Mouse (Mus musculus) hindlimb bud, embryonic 11.5 days (tissue): ENCODE measurements around the gene Crabp2.
A peak's percentile ranks its signal among the peaks of the same experiment; 100 is the strongest.
"Not testable (repeated sequence)": the region's sequence is repeated elsewhere in the genome, so short reads cannot be mapped to it uniquely, and the experiment has no call there.

Experiments
- DNase-seq: peaks from one replicate; pipeline ENCODE4 v3.0.0-alpha.2; 2012; ENCODE audit warnings: low read depth, low spot score; ENCODE audit errors: extremely low spot score

Gene Crabp2

GRCm38 (mm10) chr3:87948378-87949265 is at the start of gene Crabp2:
Crabp2 (plus strand) TSS chr3:87948666.
- no peak for DNase-seq

GRCm38 (mm10) chr3:87899266-87899665 is 49.2 kb upstream of the Crabp2 start:
- no peak for DNase-seq

DNA sequence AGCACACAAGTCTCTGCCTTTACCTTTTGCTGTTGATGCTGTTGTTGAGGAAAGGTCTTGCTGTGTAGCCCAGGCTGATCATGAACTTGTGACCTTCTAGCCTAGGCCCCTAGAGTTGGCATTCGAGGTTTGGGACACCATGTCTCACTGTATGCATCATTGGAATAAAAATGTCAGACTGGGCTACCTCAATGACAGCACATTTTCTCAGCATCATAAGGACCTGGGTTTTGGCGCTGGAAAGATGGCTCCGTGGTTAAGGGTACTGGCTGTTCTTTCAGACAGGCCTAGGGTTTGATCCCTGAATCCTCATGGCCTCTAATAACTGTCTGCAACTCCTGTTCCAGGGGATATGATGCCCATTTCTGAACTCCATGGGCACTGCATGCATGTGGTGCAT is 48.7 kb upstream of the Crabp2 start:
- DNase-seq = no peak

- no peak for DNase-seq
Observed at GRCm38 (mm10) chr3:87901036-87901624, 47.3 kb upstream of the Crabp2 start.

DNA sequence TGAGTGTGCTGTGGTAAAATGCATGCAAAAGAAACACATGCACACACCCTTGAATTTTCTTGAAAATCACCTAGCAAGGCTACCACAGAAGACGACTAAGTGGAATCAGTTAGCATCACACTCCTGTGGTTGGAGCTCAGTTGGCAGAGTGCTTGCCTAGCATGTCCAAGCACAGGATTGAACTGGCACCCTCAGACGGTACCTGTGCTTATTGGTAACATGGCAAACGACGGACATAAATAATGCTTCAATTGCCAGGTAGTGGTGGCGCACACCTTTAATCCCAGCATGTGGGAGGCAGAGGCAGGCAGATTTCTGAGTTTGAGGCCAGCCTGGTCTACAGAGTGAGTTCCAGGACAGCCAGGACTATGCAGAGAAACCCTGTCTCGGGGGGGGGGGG is 46.5 kb upstream of the Crabp2 start:
- DNase-seq = not testable (repeated sequence)

- no peak for DNase-seq
Observed at GRCm38 (mm10) chr3:87903821-87904220, 44.6 kb upstream of the Crabp2 start.

DNA sequence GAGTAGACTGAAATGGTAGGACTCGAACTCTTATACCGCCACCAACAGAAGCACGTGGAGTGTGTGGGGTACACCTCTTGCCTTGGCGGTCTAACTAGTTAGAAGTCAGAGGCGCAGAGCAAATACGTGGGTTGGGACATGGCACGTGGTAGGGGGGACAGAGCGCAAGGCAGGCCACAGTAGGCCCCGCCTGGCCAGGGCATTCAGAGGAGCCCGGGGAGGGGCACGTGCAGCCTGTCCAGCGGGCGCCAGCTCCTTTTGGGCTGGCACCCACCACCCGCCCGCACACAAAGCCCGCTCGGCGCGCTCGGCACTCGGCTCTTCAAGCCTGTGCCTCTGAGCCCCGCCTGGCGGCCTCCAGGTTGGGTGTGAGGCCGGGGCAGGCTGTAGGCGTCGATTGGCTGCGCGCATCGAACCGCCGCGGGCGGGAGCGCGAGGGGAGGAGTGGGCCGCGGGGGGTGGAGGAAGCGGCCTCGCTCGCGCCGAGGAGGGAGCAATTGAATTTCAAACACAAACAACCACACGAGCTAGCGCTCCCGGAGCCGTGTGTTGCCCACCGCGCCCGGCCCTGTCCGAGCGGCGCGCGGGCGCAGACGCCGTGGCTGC is 42.5 kb upstream of the Crabp2 start, which contains the start of gene Hdgf:
Hdgf (plus strand) TSS at position 442 of the 606 bp plus-strand sequence.
- peak; percentile 74 for DNase-seq

DNA sequence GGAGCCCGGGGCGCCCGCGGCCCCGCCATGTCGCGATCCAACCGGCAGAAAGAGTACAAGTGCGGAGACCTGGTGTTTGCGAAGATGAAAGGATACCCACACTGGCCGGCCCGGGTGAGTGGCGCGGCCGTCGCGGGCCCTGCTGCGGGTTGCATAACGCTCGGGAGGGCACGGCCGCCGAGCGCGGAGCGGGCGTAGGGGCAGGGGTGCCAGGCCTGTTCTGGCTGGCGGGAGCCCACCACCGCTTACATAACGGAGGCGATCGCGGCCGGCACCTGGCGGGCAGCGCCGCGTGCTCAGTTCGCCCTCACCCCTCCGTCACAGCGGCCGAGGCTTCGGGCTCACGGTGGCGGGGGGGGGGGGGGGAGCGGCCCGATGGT is 41.9 kb upstream of the Crabp2 start:
- no peak for DNase-seq

DNA sequence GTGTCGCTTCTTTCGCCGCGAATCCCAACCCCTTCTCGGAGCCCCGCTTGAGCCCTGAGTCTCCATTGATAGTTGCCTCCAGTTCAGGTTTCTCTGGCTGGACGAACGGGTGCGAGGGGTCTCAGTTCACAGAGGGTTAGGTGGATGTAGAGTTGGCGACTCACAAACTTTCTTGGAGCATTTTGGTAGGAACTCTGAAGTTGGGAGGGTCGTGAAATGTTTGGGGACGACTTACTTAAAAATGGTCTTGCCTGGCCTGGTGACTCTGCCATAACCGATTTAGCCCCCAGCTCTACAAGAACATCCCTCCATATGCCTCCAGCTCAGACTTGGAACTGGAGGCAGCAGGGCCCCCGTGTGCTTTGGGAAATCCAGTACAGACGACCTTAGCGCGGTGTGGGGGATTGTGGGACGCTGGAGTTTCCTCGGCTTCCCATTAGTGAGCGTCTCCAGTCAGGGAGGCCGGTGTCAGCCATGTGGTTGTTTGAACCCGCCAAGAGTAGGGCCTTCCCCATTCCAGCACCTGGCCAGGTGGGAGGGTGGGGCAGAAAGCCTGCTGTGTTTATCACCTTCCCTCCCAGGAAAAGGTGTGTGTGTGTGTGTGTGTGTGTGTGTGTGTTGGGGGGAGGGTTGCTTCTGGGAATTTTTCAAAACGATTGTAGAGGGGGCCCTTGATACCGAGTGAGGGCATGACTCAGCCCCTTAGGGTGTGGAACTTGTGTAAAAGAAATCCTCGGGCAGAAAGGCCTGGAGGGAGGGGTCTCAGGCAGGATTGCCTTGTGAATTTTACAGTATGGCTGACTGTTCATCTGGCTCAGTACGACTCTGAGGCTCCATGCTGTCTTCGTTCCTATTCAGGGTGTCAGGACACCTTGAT is 41.2 kb upstream of the Crabp2 start:
- no peak for DNase-seq

DNA sequence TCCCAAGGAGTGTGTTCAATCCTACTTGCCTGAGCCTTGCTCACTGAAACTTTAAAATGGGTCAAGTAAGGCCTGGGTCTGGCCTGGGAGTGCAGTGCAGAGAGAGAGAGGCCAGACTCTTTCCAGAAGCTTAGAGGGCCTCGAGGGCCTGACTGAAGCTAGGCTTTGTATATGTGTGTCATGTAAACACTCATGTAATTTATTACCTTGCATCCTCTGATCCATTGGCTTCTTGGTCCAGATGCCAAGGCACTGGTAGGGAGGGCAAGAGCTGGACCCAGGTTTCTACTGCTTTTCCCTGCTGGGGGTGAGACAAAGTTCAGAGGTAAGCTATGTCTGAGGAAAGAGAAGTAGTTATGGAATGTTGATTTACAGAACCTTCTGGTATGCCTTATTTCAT is 40.6 kb upstream of the Crabp2 start:
- DNase-seq = no peak

DNA sequence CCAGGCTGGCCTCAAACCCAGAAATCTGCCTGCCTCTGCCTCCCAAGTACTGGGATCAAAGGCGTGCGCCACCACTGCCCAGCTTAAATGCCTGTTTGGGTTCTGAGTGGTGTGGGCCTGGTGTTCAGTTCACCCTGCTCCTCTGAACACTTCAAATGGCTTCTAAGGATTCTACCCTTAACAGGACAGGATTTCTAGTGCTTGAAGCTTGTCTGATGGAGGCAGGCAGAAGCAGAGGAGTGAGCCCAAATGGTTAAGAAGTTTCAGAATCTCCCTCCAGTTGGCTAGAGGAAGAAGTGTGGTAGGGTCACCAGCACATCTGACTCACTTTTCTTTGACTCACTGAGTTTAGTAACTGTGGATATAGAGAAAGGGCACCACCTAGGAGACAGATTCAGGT is 39.1 kb upstream of the Crabp2 start:
- DNase-seq = no peak

- no peak for DNase-seq
Observed at GRCm38 (mm10) chr3:87909874-87910273, 38.6 kb upstream of the Crabp2 start.

GRCm38 (mm10) chr3:87910573-87911141 is 37.8 kb upstream of the Crabp2 start:
- DNase-seq = peak; percentile 53

GRCm38 (mm10) chr3:87913491-87913890 is 35.0 kb upstream of the Crabp2 start:
- DNase-seq = no peak

DNA sequence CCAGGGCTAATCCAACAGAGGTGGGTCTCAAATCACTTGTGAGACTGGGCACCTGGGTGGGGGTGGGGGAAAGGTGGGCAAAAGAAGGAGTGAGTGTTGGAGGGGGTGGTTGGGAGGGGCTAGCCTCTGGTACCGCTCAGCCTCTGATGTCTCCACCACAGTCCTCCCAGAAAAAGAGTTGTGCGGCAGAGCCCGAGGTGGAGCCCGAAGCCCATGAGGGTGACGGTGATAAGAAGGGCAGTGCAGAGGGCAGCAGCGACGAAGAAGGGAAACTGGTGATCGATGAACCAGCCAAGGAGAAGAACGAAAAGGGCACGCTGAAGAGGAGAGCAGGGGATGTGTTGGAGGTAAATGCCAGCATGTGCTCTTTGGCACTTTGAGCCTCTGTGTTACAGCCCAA is 34.6 kb upstream of the Crabp2 start:
- no peak for DNase-seq

- no peak for DNase-seq
Observed at GRCm38 (mm10) chr3:87916990-87917389, 31.5 kb upstream of the Crabp2 start.

- DNase-seq = no peak
Observed at GRCm38 (mm10) chr3:87918551-87918950, 29.9 kb upstream of the Crabp2 start.

GRCm38 (mm10) chr3:87919336-87920108 is 28.9 kb upstream of the Crabp2 start, which contains the start of gene Mrpl24:
Mrpl24 (plus strand) TSS chr3:87919506.
- DNase-seq = peak; percentile 91

DNA sequence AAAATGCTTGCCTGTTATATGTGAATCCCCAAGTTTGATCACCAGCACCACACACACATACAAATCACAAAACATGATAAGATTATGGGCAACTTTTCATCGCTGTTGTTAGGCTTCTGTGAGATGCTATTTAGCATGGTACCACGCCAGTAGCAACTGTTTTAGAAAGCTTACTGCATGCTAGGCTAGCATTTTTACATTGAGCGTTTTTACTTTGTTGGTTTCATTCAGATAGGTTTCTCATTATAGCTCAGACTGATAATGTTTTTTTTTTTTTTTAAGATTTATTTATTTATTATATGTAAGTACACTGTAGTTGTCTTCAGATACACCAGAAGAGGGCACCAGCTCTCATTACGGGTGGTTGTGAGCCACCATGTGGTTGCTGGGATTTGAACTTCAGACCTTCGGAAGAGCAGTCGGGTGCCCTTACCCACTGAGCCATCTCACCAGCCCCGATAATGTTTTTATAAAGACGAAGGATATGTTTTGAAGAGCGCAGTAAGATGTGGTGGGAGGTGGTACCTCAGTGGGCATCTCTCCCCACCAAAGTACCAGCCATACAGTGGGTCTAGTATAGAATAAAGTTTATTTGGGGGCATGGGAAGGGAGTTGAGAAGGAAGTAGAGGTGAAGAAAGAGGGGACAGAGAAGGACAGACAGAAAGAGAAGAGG is 28.1 kb upstream of the Crabp2 start:
- no peak for DNase-seq
